Mouse (Mus musculus) c-Kit-positive CD71-positive TER-119-negative erythroid progenitor cells, embryonic 14.5 days (primary cell): ENCODE data around the gene Skp2.

ENCODE experiments used
- DNase-seq: peaks from one replicate; pipeline ENCODE4 v3.0.0-alpha.2; 2013; ENCODE audit warnings: low read depth

Gene Skp2

DNA sequence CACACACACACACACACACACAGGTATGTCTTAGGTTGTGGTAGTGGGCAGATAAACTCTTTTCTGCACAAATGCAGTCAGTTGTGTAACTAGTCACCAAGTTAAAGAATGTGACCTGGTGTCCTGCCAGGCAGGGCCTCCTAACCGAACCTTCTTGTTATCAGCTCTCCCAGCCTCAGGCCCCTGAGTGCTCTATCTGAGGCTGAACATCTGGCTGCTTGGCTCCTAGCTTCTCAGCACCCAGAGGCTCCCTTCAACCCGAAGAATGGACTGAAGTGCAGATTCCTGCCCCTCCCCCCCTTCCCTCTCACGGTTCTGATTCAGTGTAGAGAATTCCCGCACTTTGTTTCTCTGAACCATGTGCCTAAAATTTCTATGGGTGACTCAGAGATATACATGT, 80.6 kb downstream of the Skp2 start:
- peak; percentile 92 for DNase-seq

DNA sequence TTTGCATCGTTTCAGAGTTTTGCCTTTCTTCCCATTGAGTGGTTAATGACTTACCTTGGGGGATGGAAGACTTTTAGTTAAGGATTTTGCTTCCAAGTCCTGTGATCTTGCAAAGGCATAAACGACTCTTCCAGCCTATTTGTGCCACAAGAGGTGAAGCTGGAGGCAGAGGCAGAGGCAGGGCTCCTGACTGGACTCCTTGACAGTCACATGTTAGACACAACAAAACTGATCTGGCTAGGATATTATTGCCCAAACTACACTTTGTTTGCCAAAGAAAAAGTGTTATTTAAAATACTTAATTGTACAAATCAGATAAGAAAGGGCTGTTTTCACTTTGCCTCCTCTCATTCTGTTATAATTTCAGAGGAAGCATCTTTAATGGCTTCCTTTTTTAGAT, 81.1 kb downstream of the Skp2 start:
- no peak for DNase-seq

- no peak for DNase-seq
Measured at GRCm38 (mm10) chr15:9073684-9074083, 81.5 kb downstream of the Skp2 start.

GRCm38 (mm10) chr15:9073067-9073608, 82.1 kb downstream of the Skp2 start:
- no peak for DNase-seq

DNA sequence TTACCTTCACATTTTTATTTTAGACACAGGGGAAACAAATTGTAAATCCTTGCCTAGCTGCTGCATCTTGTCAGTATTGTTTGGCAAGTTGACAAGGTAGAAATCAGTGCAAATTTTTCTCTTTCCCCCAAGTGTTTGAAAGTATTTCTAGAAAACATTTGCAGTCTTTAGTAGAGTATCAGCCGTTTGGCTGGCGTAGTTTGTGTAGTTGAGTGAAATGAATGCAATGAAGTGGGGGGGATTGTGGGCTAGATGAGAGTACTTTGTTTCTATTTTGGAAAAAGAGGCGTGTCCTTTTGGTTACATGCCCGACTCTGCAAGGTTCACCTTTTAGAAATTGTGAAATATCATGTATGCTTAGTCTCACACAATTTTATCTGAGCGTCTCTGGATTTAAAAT, 82.6 kb downstream of the Skp2 start:
- no peak for DNase-seq

GRCm38 (mm10) chr15:9071556-9072544, 83.4 kb downstream of the Skp2 start:
- DNase-seq, result no peak

- DNase-seq, result peak; percentile 99
Measured at GRCm38 (mm10) chr15:9070912-9071555, 84.2 kb downstream of the Skp2 start, which contains the start of gene Nadk2. Gene Nadk2, plus strand, starts transcription at chr15:9071260.

- DNase-seq, result no peak
Measured at GRCm38 (mm10) chr15:9070353-9070752, 84.9 kb downstream of the Skp2 start.

DNA sequence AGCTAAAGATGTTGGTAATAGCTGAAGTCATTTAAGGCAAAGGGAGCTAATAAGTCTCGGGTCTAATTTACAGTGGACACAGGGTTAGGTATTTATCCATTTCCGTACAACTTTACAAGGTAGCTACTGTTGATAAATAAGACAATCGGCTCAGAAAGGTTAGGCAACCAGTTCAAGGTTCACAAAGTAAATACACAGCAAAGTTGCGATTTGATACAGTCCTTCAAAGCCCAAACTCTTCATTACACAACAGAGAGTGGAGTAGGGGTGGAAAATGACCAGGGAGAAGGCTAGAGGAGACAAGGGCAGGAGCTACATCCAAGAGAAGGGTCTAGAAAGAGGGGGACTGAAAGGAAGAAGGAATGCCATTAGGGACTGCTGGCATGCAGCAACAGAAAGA, 86.3 kb downstream of the Skp2 start:
- no peak for DNase-seq
